Mouse (Mus musculus): ENCODE data around the gene Wnt5a. TPM values are rescaled to one million over a fixed set of nuclear protein-coding genes. Genes with fewer than 3 reads are reported as not detected.

The Wnt5a gene
- polyA plus RNA-seq, 1 experiment from 2014 or later = 29.3 TPM

DNA sequence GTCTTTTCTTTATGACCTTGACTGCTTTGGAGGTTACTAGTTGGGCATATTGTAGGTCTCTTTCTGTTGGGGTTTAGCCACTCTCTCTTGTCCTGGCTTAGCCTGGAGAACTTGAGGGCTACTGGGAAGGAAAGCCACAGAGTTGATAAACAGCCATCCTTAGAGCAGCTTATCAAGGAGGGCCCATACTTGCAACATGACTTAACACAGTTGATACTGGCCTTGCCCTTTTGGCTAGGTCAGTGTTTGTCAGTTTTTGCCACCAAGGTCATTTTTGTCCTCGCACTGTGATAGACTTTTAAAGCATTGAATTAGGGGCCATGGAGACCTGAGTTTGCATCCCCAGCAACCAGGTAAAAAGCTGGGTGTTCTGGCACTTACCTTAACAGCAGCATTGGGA, 23.7 kb upstream of the Wnt5a start:
- ATAC-seq (ENCODE audit: low FRiP score) = no peak
- WGBS = 93% methylated on average over 1 of the region's 1 CpGs
- Histone ChIP-seq H3K27ac (no peak overlapping the region), H3K36me3 (replicated peaks; ENCODE audit: control insufficient read depth, insufficient read depth) (no peaks in the 10 kb centered on the region), H3K9ac (no peak overlapping the region), H3K4me2 (replicated peaks) (no peak overlapping the region), H3K4me3 (replicated peaks; ENCODE audit: low read length) (no peak overlapping the region), H3K4me1 (replicated peaks; ENCODE audit: control insufficient read depth, insufficient read depth, low read length) (peaks cover 7% of the 10 kb centered on the region; the same call in 1 of the 2 replicates), H3K27me3 (ENCODE audit: control insufficient read depth, insufficient read depth, low read length) (no peaks in the 10 kb centered on the region), H3K9me3 (ENCODE audit: control insufficient read depth, low read length) (no peaks in the 10 kb centered on the region)
- no peak for DNase-seq (ENCODE audit: low spot score)

GRCm38 (mm10) chr14:28493806-28494205, 10.7 kb upstream of the Wnt5a start:
- ATAC-seq (ENCODE audit: low FRiP score) (no peak), DNase-seq (ENCODE audit: low spot score) (no peak)
- Histone ChIP-seq H3K4me3 (replicated peaks; ENCODE audit: low read length) (no peak overlapping the region), H3K36me3 (replicated peaks; ENCODE audit: control insufficient read depth, insufficient read depth) (no peaks in the 10 kb centered on the region), H3K9me3 (ENCODE audit: control insufficient read depth, low read length) (no peaks in the 10 kb centered on the region), H3K27me3 (ENCODE audit: control insufficient read depth, insufficient read depth, low read length) (no peaks in the 10 kb centered on the region), H3K4me1 (replicated peaks; ENCODE audit: control insufficient read depth, insufficient read depth, low read length) (no peaks in the 10 kb centered on the region), H3K4me2 (replicated peaks) (no peak overlapping the region), H3K9ac (no peak overlapping the region), H3K27ac (no peak overlapping the region)
- 94% methylated on average over 4 of the region's 4 CpGs for WGBS

- no peak for ATAC-seq (ENCODE audit: low FRiP score)
- no peaks in the 10 kb centered on the region for H3K36me3 ChIP-seq (replicated peaks; ENCODE audit: control insufficient read depth, insufficient read depth)
- no peak overlapping the region for H3K4me3 ChIP-seq (replicated peaks; ENCODE audit: low read length)
- WGBS = 95% methylated on average over 5 of the region's 5 CpGs
- H3K9ac ChIP-seq = no peak overlapping the region
- no peaks in the 10 kb centered on the region for H3K9me3 ChIP-seq (ENCODE audit: control insufficient read depth, low read length)
- no peaks in the 10 kb centered on the region for H3K27me3 ChIP-seq (ENCODE audit: control insufficient read depth, insufficient read depth, low read length)
- no peak overlapping the region for H3K4me2 ChIP-seq (replicated peaks)
- H3K27ac ChIP-seq = no peak overlapping the region
- DNase-seq (ENCODE audit: low spot score) = no peak
- H3K4me1 ChIP-seq (replicated peaks; ENCODE audit: control insufficient read depth, insufficient read depth, low read length) = no peaks in the 10 kb centered on the region
Observed at GRCm38 (mm10) chr14:28494273-28494672, 10.3 kb upstream of the Wnt5a start.

DNA sequence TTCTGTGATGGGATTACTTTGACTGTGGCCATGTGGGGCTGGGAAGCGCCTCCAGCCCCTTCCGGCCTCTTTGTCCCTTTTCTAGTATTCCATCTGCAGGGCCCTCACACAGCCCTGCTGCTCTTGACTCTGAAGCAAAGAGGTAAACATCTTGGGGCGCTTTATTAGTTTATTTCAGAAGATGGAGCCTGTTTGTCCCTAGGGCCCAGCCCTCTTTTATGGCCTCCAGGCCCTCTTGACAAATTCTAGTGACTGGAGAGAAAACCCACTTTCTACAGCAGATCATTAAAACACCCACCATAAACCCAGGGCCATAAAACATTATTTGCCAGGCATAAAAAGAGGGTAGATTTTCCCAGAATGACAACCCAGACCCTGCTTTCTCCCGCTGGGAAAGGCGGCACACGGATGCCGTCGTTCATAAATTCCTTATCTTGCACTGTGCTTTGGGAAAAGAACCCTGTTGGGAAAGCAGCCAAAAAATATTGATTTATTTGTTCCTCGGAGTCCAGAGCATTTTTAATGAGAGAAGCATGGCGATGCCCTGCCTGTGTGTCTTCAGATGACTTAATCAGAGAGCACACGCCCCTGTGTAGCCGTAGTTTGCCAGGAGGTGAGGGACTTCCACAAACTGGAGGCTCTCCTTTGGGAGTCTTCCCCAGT, 3.2 kb upstream of the Wnt5a start:
- 45% methylated on average over 12 of the region's 12 CpGs for WGBS
- no peak overlapping the region for H3K9ac ChIP-seq

DNA sequence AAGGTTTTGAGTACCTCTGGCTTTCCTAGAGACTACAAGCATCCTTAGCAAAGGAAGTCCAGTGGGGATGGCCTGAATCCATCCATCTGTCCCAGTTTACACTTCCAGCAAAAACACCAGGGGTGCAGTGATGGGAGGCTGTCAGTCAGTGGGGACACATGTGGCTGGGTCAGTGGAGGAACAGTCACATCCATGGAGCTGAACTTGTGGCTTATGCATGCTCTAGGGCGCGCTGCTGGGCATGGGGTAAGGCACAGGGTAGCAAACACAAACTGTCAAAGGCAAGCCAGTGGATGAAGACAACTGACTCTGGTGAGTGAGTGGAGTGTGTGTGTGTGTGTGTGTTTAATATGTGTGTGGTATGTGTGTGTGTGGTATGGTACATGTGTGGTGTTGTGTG, 1.3 kb upstream of the Wnt5a start:
- 86% methylated on average over 2 of the region's 2 CpGs for WGBS

More for the DNA sequence above, 3.2 kb upstream of the Wnt5a start:
- Histone ChIP-seq H3K27me3 (ENCODE audit: control insufficient read depth, insufficient read depth, low read length) (peaks cover 7% of the 10 kb centered on the region; the same call in 1 of the 2 replicates), H3K4me1 (replicated peaks; ENCODE audit: control insufficient read depth, insufficient read depth, low read length) (peaks cover 11% of the 10 kb centered on the region), H3K4me2 (replicated peaks) (no peak overlapping the region), H3K4me3 (replicated peaks; ENCODE audit: low read length) (no peak overlapping the region), H3K27ac (no peak overlapping the region), H3K9me3 (ENCODE audit: control insufficient read depth, low read length) (no peaks in the 10 kb centered on the region), H3K36me3 (replicated peaks; ENCODE audit: control insufficient read depth, insufficient read depth) (no peaks in the 10 kb centered on the region)
- no peak for ATAC-seq (ENCODE audit: low FRiP score)
- DNase-seq (ENCODE audit: low spot score) = no peak

GRCm38 (mm10) chr14:28505051-28505585, 568 bp downstream of the Wnt5a start:
- DNase-seq (ENCODE audit: low spot score) (peak; percentile 56), ATAC-seq (ENCODE audit: low FRiP score) (peak; percentile 54)
- no peaks in the 10 kb centered on the region for H3K36me3 ChIP-seq (replicated peaks; ENCODE audit: control insufficient read depth, insufficient read depth)
- peaks cover 35% of the 10 kb centered on the region for H3K27me3 ChIP-seq (ENCODE audit: control insufficient read depth, insufficient read depth, low read length)
- no peaks in the 10 kb centered on the region for H3K9me3 ChIP-seq (ENCODE audit: control insufficient read depth, low read length)
- peak overlapping the region; percentile 61 for H3K4me3 ChIP-seq (replicated peaks; ENCODE audit: low read length)
- WGBS = under 1% methylated on average over 22 of the region's 22 CpGs
- peak overlapping the region; percentile 98 for H3K4me2 ChIP-seq (replicated peaks)
- H3K9ac ChIP-seq = peak overlapping the region; percentile 76
- H3K4me1 ChIP-seq (replicated peaks; ENCODE audit: control insufficient read depth, insufficient read depth, low read length) = peaks cover 28% of the 10 kb centered on the region
- peak overlapping the region; percentile 79 for H3K27ac ChIP-seq

More for the DNA sequence above, 1.3 kb upstream of the Wnt5a start:
- H3K27me3 ChIP-seq (ENCODE audit: control insufficient read depth, insufficient read depth, low read length) = peaks cover 24% of the 10 kb centered on the region
- H3K36me3 ChIP-seq (replicated peaks; ENCODE audit: control insufficient read depth, insufficient read depth) = no peaks in the 10 kb centered on the region
- no peak for DNase-seq (ENCODE audit: low spot score)
- H3K9ac ChIP-seq = no peak overlapping the region
- H3K27ac ChIP-seq = no peak overlapping the region
- no peak for ATAC-seq (ENCODE audit: low FRiP score)
- H3K4me1 ChIP-seq (replicated peaks; ENCODE audit: control insufficient read depth, insufficient read depth, low read length) = peaks cover 17% of the 10 kb centered on the region
- no peaks in the 10 kb centered on the region for H3K9me3 ChIP-seq (ENCODE audit: control insufficient read depth, low read length)
- no peak overlapping the region for H3K4me3 ChIP-seq (replicated peaks; ENCODE audit: low read length)
- no peak overlapping the region for H3K4me2 ChIP-seq (replicated peaks)

- peak overlapping the region; percentile 76 for H3K9ac ChIP-seq
- DNase-seq (ENCODE audit: low spot score) (peak; percentile 46), ATAC-seq (ENCODE audit: low FRiP score) (no peak)
- peaks cover 41% of the 10 kb centered on the region for H3K27me3 ChIP-seq (ENCODE audit: control insufficient read depth, insufficient read depth, low read length)
- peak overlapping the region; percentile 61 for H3K4me3 ChIP-seq (replicated peaks; ENCODE audit: low read length)
- under 1% methylated on average over 62 of the region's 62 CpGs for WGBS
- no peaks in the 10 kb centered on the region for H3K36me3 ChIP-seq (replicated peaks; ENCODE audit: control insufficient read depth, insufficient read depth)
- peak overlapping the region; percentile 98 for H3K4me2 ChIP-seq (replicated peaks)
- H3K4me1 ChIP-seq (replicated peaks; ENCODE audit: control insufficient read depth, insufficient read depth, low read length) = peaks cover 32% of the 10 kb centered on the region
- H3K9me3 ChIP-seq (ENCODE audit: control insufficient read depth, low read length) = no peaks in the 10 kb centered on the region
- H3K27ac ChIP-seq = peak overlapping the region; percentile 79
Observed at GRCm38 (mm10) chr14:28505586-28506375, 1.2 kb downstream of the Wnt5a start.

GRCm38 (mm10) chr14:28506376-28506831, 1.9 kb downstream of the Wnt5a start:
- peak overlapping the region; percentile 76 for H3K9ac ChIP-seq
- peaks cover 47% of the 10 kb centered on the region for H3K27me3 ChIP-seq (ENCODE audit: control insufficient read depth, insufficient read depth, low read length)
- under 1% methylated on average over 29 of the region's 29 CpGs for WGBS
- peak overlapping the region; percentile 79 for H3K27ac ChIP-seq
- peak; percentile 28; the same call in 1 of the 2 replicates for ATAC-seq (ENCODE audit: low FRiP score)
- peak overlapping the region; percentile 61 for H3K4me3 ChIP-seq (replicated peaks; ENCODE audit: low read length)
- H3K36me3 ChIP-seq (replicated peaks; ENCODE audit: control insufficient read depth, insufficient read depth) = no peaks in the 10 kb centered on the region
- peak overlapping the region; percentile 98 for H3K4me2 ChIP-seq (replicated peaks)
- no peak for DNase-seq (ENCODE audit: low spot score)
- H3K4me1 ChIP-seq (replicated peaks; ENCODE audit: control insufficient read depth, insufficient read depth, low read length) = peaks cover 32% of the 10 kb centered on the region
- no peaks in the 10 kb centered on the region for H3K9me3 ChIP-seq (ENCODE audit: control insufficient read depth, low read length)

DNA sequence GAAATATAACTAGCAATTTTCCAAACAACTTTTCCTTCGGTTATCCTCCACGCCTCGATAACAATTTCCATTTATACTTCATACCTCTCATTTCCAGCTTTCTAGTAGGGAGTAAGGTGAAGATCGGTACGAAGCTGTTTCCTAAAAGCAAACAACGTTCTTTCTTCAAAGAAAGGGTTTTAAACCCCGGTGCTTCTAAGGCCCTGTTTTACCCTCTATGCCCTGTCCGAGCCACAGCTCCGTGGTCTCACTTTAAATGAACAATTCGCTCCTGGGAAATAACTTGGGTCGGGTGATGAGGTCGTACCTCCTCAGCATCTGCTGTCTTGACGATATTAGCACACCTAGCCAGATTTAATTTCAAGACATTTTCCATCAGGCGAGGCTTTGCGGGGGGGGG, 2.5 kb downstream of the Wnt5a start:
- no peaks in the 10 kb centered on the region for H3K9me3 ChIP-seq (ENCODE audit: control insufficient read depth, low read length)
- no peaks in the 10 kb centered on the region for H3K36me3 ChIP-seq (replicated peaks; ENCODE audit: control insufficient read depth, insufficient read depth)
- H3K9ac ChIP-seq = peak overlapping the region; percentile 76
- peak overlapping the region; percentile 61 for H3K4me3 ChIP-seq (replicated peaks; ENCODE audit: low read length)
- DNase-seq (ENCODE audit: low spot score) = no peak
- peaks cover 32% of the 10 kb centered on the region for H3K4me1 ChIP-seq (replicated peaks; ENCODE audit: control insufficient read depth, insufficient read depth, low read length)
- H3K4me2 ChIP-seq (replicated peaks) = peak overlapping the region; percentile 98
- ATAC-seq (ENCODE audit: low FRiP score) = no peak
- WGBS = under 1% methylated on average over 15 of the region's 15 CpGs
- H3K27ac ChIP-seq = peak overlapping the region; percentile 79
- peaks cover 50% of the 10 kb centered on the region for H3K27me3 ChIP-seq (ENCODE audit: control insufficient read depth, insufficient read depth, low read length)
